Mouse (Mus musculus): Measurements from ENCODE around the gene Zmynd8.

Zmynd8 gene

DNA sequence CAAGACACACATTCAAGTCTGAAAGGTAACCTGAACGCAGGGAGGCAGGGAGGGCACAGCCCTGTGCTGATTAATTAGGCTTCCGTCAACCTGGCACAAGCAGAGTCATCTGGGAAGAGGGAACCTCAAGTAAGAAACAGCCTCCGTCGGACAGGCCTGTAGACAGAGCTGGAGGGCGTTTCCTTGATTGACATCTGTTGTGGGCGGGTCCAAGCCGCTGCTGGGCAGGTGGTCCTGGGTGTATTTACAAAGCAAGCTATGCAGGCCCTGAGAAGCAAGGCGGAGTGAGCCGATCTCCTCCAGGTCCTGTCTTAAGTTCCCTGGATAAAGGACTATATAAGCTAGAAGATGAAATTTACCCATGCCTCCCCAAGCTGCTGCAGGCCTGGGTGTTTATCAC lies 65.3 kb downstream of the Zmynd8 start:
- DNase-seq (ENCODE audit: low read depth): no peak

DNA sequence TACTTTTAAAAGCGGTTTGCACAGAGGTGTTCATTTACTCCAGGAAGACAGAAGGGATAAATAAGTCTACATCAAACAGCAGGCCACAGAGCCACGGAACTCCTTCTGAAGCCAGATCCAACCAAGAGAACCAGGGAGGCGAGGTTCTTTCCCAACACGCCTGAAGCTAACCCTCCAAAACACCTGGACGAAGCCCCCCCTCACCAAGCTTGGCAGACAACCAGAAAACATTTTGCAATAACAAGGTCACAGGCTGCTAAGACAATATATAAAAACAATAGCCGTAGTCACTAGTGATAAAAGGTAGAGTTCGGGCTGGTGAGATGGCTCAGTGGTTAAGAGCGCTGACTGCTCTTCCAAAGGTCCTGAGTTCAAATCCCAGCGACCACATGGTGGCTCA lies 66.1 kb downstream of the Zmynd8 start:
- DNase-seq (ENCODE audit: low read depth): no peak

DNA sequence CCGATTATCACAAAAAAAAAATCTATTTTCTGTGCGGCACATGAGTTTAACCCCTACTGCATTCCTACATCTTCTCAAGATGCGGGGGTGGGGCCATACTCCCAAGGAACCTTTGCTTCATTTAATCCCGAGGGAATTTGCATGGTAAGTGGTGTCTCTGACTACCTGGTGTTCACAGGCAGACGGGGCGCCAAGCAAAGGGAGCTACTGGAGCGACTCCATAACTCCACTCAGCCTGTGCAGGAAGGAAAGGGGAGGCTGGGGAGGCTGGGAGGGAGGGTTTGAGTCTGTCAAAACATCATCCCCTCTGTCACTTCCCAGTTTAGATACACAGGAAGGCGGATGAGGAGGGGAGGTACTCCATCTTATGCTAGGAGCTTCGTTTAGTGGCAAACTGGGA lies 66.5 kb downstream of the Zmynd8 start:
- no peak for DNase-seq (ENCODE audit: low read depth)

GRCm38 (mm10) chr2:165831637-165832289 lies 67.1 kb downstream of the Zmynd8 start:
- no peak for DNase-seq (ENCODE audit: low read depth)

GRCm38 (mm10) chr2:165828770-165829169 lies 70.0 kb downstream of the Zmynd8 start:
- DNase-seq (ENCODE audit: low read depth): no peak

DNA sequence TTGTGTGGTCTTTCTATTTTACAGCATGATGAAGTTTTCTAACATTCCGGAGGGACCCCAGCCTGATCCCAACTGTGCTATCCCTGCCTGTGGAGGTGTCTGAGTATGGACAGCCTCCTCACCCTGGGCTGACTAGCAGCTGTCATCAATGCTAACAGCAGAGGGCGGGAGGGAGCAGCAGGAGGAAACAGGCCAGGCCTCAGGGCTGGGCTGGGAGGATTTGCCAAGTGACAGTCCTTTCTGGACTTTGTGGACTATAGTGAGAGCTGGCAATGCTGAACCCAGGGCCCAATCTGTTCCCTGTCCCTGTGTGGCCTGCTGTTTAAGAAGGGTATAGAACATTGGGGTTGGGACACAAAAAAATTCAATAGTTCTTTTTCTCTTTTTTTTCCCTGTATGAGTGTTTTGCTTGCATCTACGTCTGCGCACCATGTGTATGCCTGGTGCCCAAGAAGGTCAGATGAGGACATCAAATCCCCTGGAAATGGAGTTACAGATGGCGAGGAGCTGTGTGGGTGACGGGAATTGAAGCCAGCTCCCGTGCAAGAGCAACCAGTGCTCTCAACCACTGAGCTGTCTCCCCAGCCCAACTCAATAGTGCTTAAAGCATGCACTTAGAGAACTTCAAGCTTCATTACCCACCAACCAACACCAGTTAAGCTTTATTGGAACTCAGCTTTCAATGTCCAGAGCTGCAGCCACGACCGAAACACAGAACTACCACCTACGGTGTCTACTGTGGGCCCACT lies 72.7 kb downstream of the Zmynd8 start:
- peak; percentile 48 for DNase-seq (ENCODE audit: low read depth)

GRCm38 (mm10) chr2:165825261-165825900 lies 73.4 kb downstream of the Zmynd8 start:
- DNase-seq (ENCODE audit: low read depth): no peak

DNA sequence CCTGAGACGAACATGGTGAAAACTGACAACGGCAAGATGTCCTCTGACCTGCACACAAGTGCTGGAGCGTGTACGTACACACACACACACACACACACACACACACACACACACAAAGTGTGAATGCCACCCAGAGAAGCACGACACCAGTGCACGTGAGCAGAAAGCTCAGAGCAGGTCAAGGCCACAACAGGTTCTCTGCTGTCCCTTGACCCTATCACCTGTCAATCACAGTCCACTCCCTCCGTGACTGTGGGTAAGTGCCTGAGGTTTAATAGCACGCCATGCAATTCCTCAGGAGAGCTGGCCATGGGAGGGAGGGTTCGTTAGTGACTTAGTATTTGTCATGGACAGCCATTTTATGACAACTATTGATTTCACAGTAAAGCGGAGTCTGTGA lies 74.0 kb downstream of the Zmynd8 start:
- no peak for DNase-seq (ENCODE audit: low read depth)

GRCm38 (mm10) chr2:165822478-165822877 lies 76.3 kb downstream of the Zmynd8 start:
- no peak for DNase-seq (ENCODE audit: low read depth)

DNA sequence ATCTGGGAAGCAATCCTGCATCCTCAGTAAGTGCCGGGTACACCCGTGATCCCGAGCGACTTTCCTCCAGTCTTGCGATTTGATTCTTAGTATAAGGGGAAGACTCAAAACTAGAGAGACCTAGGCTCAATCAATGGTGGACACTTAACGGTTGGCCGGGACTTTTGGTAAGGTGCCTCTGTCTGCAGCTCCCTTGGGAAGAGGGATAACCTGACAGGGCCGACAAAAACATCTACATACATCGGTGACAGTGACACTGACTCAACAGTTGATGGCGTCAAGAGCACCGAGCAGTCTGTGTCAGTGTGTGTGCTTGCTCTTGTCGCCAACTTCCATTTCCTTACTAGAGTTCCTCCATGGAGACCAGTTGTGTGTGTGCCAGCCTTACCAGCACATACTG lies 77.1 kb downstream of the Zmynd8 start:
- DNase-seq (ENCODE audit: low read depth): no peak

- DNase-seq (ENCODE audit: low read depth): no peak
These were observed 78.2 kb downstream of the Zmynd8 start for GRCm38 (mm10) chr2:165820504-165821095.

- DNase-seq (ENCODE audit: low read depth): no peak
These were observed 78.7 kb downstream of the Zmynd8 start for GRCm38 (mm10) chr2:165820073-165820472.

DNA sequence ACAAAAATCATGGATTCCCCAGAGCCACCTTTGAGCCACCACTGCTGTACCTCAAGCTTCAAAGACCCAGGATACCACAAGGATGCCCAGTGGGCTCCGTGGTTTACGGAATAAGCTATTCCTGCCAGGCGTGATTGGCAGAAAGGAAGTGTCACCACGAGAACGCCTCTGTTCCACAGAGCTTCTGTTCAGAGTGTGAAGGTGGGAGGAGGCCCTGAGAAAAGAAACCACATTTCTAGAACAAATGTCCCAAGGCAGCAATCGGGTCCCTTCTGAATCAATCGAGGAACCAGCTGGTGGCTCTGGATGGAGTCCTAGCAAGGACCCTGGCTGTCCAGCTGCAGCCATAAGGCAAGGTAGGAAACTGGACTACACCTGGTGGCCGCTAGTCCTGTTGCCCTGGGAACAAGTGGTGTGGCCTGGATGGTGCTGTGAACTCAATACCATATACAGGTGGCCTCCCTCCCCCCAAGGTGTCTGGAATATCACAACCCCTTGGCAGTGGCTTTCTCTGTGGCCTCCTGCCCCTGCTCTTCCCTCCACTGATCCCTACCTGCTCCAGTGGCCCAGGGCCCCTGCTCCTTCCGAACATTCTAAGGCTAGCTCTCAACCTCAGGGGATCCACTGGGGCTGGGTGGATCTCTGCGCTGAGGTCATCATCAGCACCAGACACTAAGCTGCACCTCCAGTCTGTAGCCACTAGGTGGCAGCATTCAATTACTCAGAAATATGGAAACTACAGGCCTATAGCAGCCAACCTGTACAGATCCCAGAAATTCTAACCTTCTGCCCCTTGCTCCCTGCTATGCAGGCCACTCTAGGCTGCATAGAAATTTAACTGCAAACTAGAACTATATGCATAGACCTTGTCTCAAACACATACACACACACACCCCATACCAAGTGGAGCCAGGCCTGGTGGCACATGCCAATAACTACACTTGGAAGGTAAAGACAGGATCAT lies 79.5 kb downstream of the Zmynd8 start:
- DNase-seq (ENCODE audit: low read depth): peak; percentile 68

GRCm38 (mm10) chr2:165818570-165818969 lies 80.2 kb downstream of the Zmynd8 start:
- DNase-seq (ENCODE audit: low read depth): no peak

- DNase-seq (ENCODE audit: low read depth): no peak
These were observed 81.4 kb downstream of the Zmynd8 start for GRCm38 (mm10) chr2:165817437-165817836.

DNA sequence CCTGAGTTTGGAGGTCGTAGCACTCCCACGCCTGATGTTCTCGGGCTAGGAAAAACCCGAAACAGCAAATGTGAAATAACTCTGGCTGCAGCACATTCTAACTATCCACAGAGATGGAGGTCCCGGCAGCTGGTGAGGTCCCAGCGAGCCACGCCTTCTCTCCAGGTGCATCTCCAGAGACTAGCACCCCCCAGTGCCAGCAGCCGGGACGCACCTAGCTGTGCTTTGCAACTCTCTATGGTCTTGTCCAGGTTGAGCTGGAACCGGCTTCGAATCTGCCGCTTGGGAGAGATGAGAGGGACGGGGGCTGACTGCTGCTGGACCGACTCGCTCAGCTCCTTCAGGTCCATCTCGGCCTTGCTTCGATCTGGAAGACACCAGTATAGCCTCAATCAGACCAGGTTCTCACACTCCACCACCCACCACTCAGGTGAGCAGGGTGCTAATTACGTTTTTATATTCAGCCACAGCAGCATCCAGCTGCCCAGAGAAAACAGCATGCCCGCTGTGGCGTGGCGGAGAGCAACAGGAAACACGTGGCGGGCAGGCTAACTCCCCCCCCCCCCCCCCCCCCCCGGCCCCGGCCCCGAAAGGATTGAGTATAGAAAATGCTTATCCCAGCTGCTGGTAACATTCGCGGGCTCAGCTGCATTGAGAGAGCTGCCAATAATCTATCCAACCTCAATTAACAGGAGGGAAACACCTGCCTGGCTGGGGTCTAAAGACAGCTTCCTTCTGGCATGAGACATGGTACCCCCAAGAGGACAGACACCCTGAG lies 83.5 kb downstream of the Zmynd8 start:
- DNase-seq (ENCODE audit: low read depth): no peak

DNA sequence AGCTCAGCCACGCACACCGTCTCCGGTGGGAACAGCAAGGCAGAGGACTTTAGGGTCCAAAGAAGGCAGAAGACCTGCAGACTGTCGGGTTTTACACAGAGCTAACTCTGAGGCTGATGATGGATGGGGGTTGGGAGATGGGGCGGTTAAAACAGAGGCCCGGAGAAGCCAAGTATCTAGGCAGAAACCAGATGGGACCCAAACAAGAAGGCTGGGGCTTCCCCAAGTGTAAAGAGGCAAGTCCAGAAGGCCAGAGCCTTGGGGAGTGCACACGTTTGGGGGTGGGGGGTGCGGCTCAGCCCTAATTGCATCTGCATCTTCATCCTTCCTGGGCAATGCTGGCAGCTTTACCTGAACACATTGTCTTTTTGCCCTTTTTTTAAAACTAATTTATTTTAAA lies 85.9 kb downstream of the Zmynd8 start:
- DNase-seq (ENCODE audit: low read depth): no peak

DNA sequence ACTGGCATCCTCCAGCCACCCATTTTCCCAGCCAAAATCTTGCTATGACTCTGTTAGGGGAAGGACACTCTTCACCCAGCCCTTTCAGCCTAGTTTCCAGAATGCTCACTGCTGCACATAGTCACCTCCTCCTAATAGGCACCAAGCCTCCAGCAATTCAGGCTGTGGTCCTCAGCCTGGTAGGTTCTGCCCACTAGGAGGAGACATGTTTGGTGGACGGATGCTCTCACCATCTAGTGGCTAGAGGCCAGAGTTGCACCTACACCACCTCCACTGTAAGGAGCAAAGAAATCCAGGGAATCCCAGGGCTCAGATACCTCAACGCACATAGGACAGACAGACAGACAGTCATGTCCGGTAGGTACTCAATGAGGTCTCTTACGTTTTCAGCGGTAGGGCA lies 87.3 kb downstream of the Zmynd8 start:
- peak; percentile 59 for DNase-seq (ENCODE audit: low read depth)

- DNase-seq (ENCODE audit: low read depth): no peak
These were observed 88.8 kb downstream of the Zmynd8 start for GRCm38 (mm10) chr2:165809901-165810477.

GRCm38 (mm10) chr2:165809091-165809490 lies 89.7 kb downstream of the Zmynd8 start:
- no peak for DNase-seq (ENCODE audit: low read depth)

Data from 416B (cell line).